Mouse (Mus musculus): ENCODE results near the gene Tpd52l1. TPM values are rescaled to one million over a fixed set of nuclear protein-coding genes. Genes with fewer than 3 reads are reported as not detected.

The Tpd52l1 gene
- 37.3 and 39.2 TPM in 2 replicates for polyA plus RNA-seq (2014; fragmentation: Nextera tagmentation; extraction: Ambion mirVana)

DNA sequence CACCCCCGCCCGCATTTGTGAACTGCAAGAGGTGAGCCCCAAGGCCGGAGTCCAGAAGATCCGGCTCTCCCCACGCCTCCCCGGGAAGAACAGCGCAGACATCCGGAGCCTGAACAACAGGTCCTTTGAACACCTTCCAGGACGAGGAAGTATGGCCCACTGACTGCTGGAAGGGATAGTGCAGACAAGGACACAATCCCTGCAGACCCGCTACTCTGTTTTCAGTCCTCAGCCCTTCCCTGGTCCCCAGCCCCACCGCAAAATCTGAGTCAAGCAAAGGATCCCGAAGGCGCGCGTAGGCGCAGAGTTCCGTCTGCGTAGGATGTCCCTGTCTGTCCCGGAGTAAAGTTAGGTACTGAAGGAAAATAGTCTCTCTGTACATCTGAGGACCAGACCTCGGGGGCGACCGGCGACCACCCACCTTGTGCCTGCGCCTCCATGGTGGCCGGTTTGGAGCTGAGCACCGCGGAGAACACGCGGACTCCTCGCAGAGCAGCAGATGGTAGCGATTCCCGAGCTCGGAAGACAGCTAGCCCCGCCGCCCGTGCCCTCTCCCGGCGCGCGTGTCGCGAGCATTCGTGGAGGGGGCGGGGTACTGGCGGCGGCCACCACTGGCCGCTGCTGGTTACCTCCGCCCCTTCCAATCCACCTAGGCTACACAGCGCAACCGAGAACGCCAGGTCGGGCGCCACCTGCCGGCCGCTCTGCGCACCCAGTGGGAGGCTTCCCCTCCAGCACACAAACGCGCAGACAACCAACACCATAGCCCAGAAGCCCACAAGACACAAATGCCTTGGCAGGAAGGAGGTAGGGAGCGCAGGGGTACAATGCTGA, at the start of gene Tpd52l1:
Gene Tpd52l1 (minus strand): TSS at position 668 of the 834 bp plus-strand sequence.
- Histone ChIP-seq H3K4me3 (ENCODE audit: low read depth, low read length) (peak within 1 kb of the TSS; percentile 52), H3K27me3 (ENCODE audit: control insufficient read depth, insufficient read depth, low read length) (no peaks in the 10 kb centered on the region), H3K27ac (ENCODE audit: low read depth, low read length) (no peak within 1 kb of the TSS), H3K9ac (ENCODE audit: low read depth, low read length) (peak within 1 kb of the TSS; percentile 40; the same call in 1 of the 2 replicates), H3K9me3 (ENCODE audit: control insufficient read depth, low read length) (no peaks in the 10 kb centered on the region), H3K4me2 (replicated peaks; ENCODE audit: low read depth, low read length) (peak within 1 kb of the TSS; percentile 50), H3K36me3 (ENCODE audit: control insufficient read depth, insufficient read depth, low read length) (no peaks in the 10 kb centered on the region), H3K4me1 (replicated peaks; ENCODE audit: control insufficient read depth, insufficient read depth, low read length) (no peaks in the 10 kb centered on the region)
- 2% methylated on average over 59 of the region's 59 CpGs for WGBS
- DNase-seq (ENCODE audit: low spot score) = peak; percentile 92
- ATAC-seq (ENCODE audit: low FRiP score) = peak; percentile 99

DNA sequence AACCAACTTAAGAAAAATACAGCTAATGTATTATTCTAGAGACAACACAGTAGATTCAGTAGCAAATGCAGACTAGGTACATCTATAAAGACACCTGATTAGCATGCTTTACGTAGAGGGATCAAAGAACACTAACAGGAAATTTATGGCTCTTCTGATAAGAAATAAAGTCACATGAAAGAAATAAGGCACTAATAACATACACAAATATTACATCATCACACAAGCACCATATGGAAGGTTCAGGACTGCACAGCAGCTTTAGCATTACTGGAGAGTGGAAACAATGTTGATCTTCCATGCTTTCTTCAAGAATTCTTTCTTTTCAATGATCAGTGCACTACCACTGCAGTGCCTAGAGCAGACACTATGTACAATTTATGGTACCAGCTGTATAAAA, 48.5 kb upstream of the Tpd52l1 start:
- DNase-seq (ENCODE audit: low spot score) = no peak
- ATAC-seq (ENCODE audit: low FRiP score) = no peak
- Histone ChIP-seq H3K36me3 (ENCODE audit: control insufficient read depth, insufficient read depth, low read length) (no peaks in the 10 kb centered on the region), H3K9me3 (ENCODE audit: control insufficient read depth, low read length) (no peaks in the 10 kb centered on the region), H3K4me1 (replicated peaks; ENCODE audit: control insufficient read depth, insufficient read depth, low read length) (no peaks in the 10 kb centered on the region), H3K9ac (ENCODE audit: low read depth, low read length) (no peak overlapping the region), H3K27ac (ENCODE audit: low read depth, low read length) (no peak overlapping the region), H3K4me2 (replicated peaks; ENCODE audit: low read depth, low read length) (no peak overlapping the region), H3K4me3 (ENCODE audit: low read depth, low read length) (no peak overlapping the region), H3K27me3 (ENCODE audit: control insufficient read depth, insufficient read depth, low read length) (no peaks in the 10 kb centered on the region)
- WGBS = 95% methylated on average over 1 of the region's 1 CpGs

DNA sequence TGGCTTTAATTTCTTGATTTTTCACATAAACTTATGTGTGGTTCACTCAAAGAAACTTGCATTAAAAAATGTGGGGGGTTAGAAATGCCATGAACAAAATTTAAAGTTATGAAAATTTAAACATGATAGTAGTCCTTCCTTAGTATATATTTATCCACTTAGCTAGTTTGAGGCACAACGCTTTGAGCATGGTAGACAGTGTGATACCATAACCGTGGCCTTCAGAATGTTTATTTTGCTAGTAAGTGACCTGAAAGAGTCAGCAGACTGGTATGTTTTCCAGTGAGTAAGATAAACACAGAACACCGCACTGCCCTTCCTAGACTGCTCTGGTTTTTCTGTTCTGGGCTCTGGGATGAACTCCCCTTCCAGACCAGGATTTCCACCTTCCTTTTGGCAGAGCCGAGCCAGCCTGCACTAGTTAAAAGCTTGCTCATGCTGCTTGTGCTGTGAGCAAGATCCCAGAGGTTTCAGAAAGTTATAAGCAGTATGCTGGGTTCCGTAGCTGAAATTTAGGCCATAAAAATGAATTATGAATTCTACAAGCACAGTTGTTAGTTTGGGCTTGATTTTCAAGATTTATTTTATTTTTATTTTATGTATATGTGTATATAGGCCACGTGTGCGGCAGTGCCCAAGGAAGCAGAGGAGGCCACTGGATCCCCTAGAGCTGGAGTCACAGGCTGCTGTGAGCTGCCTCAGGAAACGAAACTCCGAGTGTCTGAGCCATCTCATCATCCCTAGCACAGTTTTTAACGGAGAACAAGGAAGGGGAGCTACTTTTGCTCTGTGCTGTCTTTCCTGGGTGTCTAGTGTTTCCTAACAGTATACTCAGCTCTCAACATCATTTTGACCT, 21.5 kb upstream of the Tpd52l1 start:
- Histone ChIP-seq H3K4me3 (ENCODE audit: low read depth, low read length) (no peak overlapping the region), H3K9ac (ENCODE audit: low read depth, low read length) (no peak overlapping the region), H3K4me2 (replicated peaks; ENCODE audit: low read depth, low read length) (no peak overlapping the region), H3K27ac (ENCODE audit: low read depth, low read length) (no peak overlapping the region), H3K4me1 (replicated peaks; ENCODE audit: control insufficient read depth, insufficient read depth, low read length) (no peaks in the 10 kb centered on the region), H3K36me3 (ENCODE audit: control insufficient read depth, insufficient read depth, low read length) (no peaks in the 10 kb centered on the region), H3K9me3 (ENCODE audit: control insufficient read depth, low read length) (no peaks in the 10 kb centered on the region), H3K27me3 (ENCODE audit: control insufficient read depth, insufficient read depth, low read length) (no peaks in the 10 kb centered on the region)
- 77% methylated on average over 10 of the region's 10 CpGs for WGBS
- no peak for ATAC-seq (ENCODE audit: low FRiP score)
- DNase-seq (ENCODE audit: low spot score) = no peak

DNA sequence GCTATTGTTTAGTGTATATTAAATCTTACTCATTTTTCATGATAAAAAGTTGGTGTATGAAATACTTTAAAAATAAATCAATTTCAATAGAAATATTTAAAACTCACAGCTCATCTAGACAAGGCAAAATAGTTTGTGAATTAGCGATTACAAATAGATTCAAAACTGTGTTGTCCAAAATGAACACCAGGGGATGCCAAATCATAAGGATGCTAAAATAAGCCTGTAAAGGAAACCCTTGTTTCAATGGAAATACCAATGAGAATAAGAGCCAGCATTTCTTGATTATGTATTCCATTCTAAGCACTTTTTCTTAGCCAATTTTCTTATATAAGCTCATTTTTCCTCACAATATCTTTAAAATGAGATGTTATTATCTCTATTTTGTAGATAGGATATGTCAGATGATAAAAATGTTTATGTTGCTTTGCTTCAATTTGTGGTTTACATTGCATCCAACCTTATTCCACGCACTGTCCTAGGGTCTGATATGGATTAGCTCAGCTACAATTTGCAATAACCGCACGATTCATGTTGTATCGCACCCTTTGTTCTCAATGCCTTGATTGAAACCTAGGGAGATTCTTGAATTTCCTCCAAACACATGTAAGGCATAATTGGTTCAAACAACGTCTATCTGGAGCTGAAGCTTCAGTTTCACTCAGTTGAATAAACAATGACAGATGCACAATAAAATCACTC, 20.2 kb upstream of the Tpd52l1 start:
- Histone ChIP-seq H3K9ac (ENCODE audit: low read depth, low read length) (no peak overlapping the region), H3K27me3 (ENCODE audit: control insufficient read depth, insufficient read depth, low read length) (no peaks in the 10 kb centered on the region), H3K9me3 (ENCODE audit: control insufficient read depth, low read length) (no peaks in the 10 kb centered on the region), H3K36me3 (ENCODE audit: control insufficient read depth, insufficient read depth, low read length) (no peaks in the 10 kb centered on the region), H3K4me2 (replicated peaks; ENCODE audit: low read depth, low read length) (no peak overlapping the region), H3K4me1 (replicated peaks; ENCODE audit: control insufficient read depth, insufficient read depth, low read length) (no peaks in the 10 kb centered on the region), H3K4me3 (ENCODE audit: low read depth, low read length) (no peak overlapping the region), H3K27ac (ENCODE audit: low read depth, low read length) (no peak overlapping the region)
- ATAC-seq (ENCODE audit: low FRiP score) (no peak), DNase-seq (ENCODE audit: low spot score) (peak; percentile 8)
- WGBS = 86% methylated on average over 6 of the region's 6 CpGs

DNA sequence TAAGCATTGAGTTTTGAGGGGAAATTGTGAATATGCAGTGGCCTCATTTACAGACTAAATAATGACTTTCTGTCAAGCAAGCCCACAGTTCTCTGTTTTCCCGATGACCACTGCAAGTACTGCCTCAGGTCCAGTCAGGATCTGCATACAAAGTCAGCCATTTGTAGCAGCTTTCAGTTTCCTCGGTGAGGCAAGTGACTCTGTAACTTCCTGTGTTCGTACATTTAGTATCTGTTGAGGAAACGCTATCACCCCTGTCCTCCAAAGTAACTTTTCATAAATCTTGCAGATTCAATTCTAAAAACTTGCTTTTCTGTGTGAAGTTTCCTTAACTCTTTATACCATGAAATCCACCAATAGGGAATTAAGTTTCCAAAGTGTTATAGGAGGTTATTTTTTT, 19.7 kb upstream of the Tpd52l1 start:
- no peak overlapping the region for H3K9ac ChIP-seq (ENCODE audit: low read depth, low read length)
- H3K9me3 ChIP-seq (ENCODE audit: control insufficient read depth, low read length) = no peaks in the 10 kb centered on the region
- no peak overlapping the region for H3K4me3 ChIP-seq (ENCODE audit: low read depth, low read length)
- no peaks in the 10 kb centered on the region for H3K36me3 ChIP-seq (ENCODE audit: control insufficient read depth, insufficient read depth, low read length)
- WGBS = 82% methylated on average over 4 of the region's 4 CpGs
- H3K27ac ChIP-seq (ENCODE audit: low read depth, low read length) = no peak overlapping the region
- no peaks in the 10 kb centered on the region for H3K27me3 ChIP-seq (ENCODE audit: control insufficient read depth, insufficient read depth, low read length)
- no peak for ATAC-seq (ENCODE audit: low FRiP score)
- no peak overlapping the region for H3K4me2 ChIP-seq (replicated peaks; ENCODE audit: low read depth, low read length)
- H3K4me1 ChIP-seq (replicated peaks; ENCODE audit: control insufficient read depth, insufficient read depth, low read length) = no peaks in the 10 kb centered on the region
- DNase-seq (ENCODE audit: low spot score) = no peak

DNA sequence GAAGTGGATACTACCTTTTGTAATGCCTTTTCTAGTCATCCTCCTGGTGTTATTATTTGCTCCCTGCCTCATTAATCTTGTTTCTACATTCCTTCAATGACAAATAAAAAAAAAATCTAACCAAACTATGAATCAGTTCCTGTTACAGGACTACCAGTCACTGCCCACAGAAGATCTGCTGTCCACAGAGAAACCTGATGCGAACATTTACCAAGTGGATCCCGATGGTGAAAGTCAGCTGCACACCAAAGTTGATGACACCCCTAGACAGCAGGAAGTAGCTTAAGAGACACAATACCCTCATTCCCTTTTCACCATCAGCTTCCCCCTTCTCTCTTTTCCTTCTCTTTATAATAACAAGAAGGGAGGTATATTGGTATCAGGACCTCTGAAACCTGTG, 17.3 kb upstream of the Tpd52l1 start:
- no peaks in the 10 kb centered on the region for H3K9me3 ChIP-seq (ENCODE audit: control insufficient read depth, low read length)
- no peak for ATAC-seq (ENCODE audit: low FRiP score)
- H3K36me3 ChIP-seq (ENCODE audit: control insufficient read depth, insufficient read depth, low read length) = no peaks in the 10 kb centered on the region
- WGBS = 94% methylated on average over 2 of the region's 2 CpGs
- no peaks in the 10 kb centered on the region for H3K4me1 ChIP-seq (replicated peaks; ENCODE audit: control insufficient read depth, insufficient read depth, low read length)
- DNase-seq (ENCODE audit: low spot score) = no peak
- H3K9ac ChIP-seq (ENCODE audit: low read depth, low read length) = no peak overlapping the region
- no peak overlapping the region for H3K4me3 ChIP-seq (ENCODE audit: low read depth, low read length)
- no peak overlapping the region for H3K4me2 ChIP-seq (replicated peaks; ENCODE audit: low read depth, low read length)
- H3K27me3 ChIP-seq (ENCODE audit: control insufficient read depth, insufficient read depth, low read length) = no peaks in the 10 kb centered on the region
- H3K27ac ChIP-seq (ENCODE audit: low read depth, low read length) = no peak overlapping the region

DNA sequence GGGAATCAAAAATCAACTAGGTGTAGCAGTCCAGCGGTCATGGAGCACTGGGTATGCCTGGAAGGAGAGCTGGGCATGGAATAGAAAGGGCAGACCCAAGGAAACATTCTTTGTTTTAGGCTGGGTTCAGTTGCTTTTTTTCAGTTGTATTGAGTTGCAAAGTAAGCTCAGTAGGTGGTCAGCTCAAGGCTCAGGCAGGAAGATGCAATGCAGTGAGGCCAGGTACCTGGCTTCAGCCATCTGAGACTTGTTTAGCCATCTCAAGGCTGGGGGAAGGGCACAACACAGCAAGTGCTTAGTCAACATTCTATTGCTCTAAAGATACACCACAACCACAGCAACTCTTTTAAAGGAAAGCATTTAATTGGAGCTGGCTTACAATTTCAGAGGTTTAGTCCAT, 11.0 kb upstream of the Tpd52l1 start:
- no peaks in the 10 kb centered on the region for H3K36me3 ChIP-seq (ENCODE audit: control insufficient read depth, insufficient read depth, low read length)
- no peak overlapping the region for H3K27ac ChIP-seq (ENCODE audit: low read depth, low read length)
- DNase-seq (ENCODE audit: low spot score) = no peak
- WGBS = 49% methylated on average over 1 of the region's 1 CpGs
- H3K4me2 ChIP-seq (replicated peaks; ENCODE audit: low read depth, low read length) = no peak overlapping the region
- H3K4me3 ChIP-seq (ENCODE audit: low read depth, low read length) = no peak overlapping the region
- no peak for ATAC-seq (ENCODE audit: low FRiP score)
- no peaks in the 10 kb centered on the region for H3K9me3 ChIP-seq (ENCODE audit: control insufficient read depth, low read length)
- no peaks in the 10 kb centered on the region for H3K4me1 ChIP-seq (replicated peaks; ENCODE audit: control insufficient read depth, insufficient read depth, low read length)
- no peaks in the 10 kb centered on the region for H3K27me3 ChIP-seq (ENCODE audit: control insufficient read depth, insufficient read depth, low read length)
- H3K9ac ChIP-seq (ENCODE audit: low read depth, low read length) = no peak overlapping the region

DNA sequence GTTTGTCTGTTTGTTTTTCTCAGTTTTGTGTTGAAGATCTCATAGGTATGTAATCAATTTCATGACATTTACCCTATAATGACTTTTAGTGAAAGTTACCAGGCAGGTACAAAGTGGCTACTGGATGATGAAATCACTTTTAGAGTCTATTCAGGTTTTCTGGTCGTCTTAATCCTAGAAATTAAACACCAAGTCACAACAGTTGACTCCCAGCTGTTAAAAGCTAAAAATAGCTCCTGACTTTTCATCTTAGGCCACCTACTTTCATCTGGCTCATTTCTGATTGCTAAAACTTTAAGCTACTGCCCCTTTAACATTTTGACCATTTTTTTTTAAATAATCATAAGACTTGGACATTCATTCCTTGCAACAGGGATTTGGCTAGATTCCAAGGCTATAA, 1.3 kb upstream of the Tpd52l1 start:
- H3K9me3 ChIP-seq (ENCODE audit: control insufficient read depth, low read length) = no peaks in the 10 kb centered on the region
- H3K36me3 ChIP-seq (ENCODE audit: control insufficient read depth, insufficient read depth, low read length) = no peaks in the 10 kb centered on the region
- H3K4me2 ChIP-seq (replicated peaks; ENCODE audit: low read depth, low read length) = no peak overlapping the region
- no peak overlapping the region for H3K4me3 ChIP-seq (ENCODE audit: low read depth, low read length)
- WGBS = 58% methylated on average over 1 of the region's 1 CpGs
- DNase-seq (ENCODE audit: low spot score) (no peak), ATAC-seq (ENCODE audit: low FRiP score) (no peak)
- no peaks in the 10 kb centered on the region for H3K27me3 ChIP-seq (ENCODE audit: control insufficient read depth, insufficient read depth, low read length)
- no peak overlapping the region for H3K9ac ChIP-seq (ENCODE audit: low read depth, low read length)
- H3K4me1 ChIP-seq (replicated peaks; ENCODE audit: control insufficient read depth, insufficient read depth, low read length) = no peaks in the 10 kb centered on the region
- H3K27ac ChIP-seq (ENCODE audit: low read depth, low read length) = no peak overlapping the region
